Mouse (Mus musculus): ENCODE data around the gene Crlf1.

Crlf1 gene

DNA sequence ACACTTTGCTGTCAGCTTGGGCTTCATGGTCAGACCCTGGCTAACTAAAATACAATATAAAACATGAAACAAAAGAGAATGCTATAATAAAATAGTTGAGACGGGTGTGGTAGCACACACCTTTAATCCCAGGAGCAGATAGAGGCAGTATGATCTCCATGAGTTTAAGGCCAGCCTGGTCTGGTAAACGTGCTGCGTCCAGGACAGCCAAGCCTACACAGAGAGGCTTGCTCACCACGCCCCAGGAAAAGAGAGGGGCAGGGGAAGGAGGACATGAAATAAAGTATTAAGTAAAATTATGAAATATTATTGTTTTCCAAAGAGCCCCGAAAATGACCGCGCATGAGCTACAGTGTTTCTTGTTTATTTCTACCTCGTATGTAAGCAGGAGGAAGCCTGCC is 34.2 kb downstream of the Crlf1 start:
- no peak for DNase-seq

DNA sequence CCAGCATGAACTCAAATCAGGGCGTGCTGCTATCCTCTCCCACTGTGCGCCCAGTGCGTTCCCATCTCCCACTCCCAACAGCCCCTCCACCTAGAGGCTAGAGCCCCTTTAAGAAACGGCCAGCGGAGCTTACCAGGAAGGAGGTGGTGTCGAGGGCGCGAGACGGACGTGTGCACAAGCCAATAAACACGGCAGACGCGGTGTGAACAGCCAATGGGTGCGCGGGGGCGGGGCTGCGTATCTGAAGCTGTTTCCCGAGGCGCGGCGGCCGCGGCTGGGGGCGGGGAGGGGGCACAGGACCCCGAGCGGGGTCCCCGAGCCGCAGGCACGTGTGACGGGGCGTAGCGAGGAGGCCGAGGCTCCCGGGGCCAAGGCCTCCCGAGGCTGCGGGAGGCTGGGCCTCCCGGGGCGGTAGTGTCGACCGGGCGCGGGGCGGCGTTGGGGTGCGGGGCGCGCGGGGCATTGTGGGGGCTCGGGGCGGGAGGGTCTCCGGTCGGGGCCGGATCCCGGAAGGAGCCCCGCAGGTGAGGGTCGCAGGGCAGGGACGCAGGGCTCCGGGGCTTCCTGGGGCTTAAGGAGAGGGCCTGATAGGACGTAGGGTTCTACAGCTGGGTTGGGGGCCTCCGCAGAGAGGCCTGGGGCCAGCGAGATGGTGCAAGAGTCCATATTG is 34.7 kb downstream of the Crlf1 start, which contains the start of the genes Fkbp8 and Kxd1:
Gene Fkbp8, plus strand, starts transcription at position 213 of the 670 bp plus-strand sequence.
Gene Kxd1, minus strand, starts transcription at position 445 of the 670 bp plus-strand sequence.
- peak; percentile 98 for DNase-seq

DNA sequence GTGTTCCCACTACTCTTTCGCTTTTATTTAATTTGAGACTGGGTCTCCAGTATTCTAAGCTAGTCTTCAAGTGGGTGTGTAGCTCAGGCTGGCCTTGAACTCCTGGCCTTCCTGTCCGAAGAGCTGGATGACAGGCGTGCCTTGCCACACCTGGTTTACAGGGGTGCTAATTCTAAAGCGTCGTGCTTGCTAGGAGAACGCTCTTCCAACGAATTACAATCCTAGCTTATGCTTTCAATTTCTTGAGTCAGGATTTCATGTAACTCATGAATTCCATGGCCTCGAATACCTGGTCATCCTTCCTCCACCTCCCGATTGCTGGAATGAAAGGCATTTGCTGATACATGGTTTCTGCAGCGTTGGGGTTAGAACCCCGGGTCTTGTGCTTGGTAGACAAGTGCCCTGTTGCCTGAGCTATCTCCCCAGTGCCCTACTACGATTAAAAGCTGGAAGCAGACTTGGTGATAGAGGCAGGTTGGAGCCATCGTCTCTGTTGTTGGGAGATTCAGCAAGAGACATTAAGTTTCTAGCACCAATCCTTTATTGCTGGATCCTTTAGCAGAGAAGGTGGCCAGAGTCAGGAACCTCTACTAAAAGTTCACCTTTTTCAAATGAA is 35.3 kb downstream of the Crlf1 start:
- DNase-seq = no peak

DNA sequence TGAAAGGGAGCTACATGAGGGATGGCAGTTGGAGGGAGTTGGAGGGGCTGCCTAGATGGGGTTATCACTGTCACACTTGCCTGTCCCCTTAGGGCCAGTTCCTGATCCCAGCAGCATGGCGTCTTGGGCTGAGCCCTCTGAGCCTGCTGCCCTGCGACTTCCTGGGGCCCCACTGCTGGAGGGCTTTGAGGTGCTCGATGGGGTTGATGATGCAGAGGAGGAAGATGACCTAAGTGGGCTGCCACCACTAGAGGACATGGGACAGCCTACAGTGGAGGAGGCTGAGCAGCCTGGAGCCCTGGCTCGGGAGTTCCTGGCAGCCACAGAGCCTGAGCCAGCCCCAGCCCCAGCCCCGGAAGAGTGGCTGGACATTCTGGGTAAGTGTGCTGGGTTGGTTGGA is 36.3 kb downstream of the Crlf1 start:
- no peak for DNase-seq

DNA sequence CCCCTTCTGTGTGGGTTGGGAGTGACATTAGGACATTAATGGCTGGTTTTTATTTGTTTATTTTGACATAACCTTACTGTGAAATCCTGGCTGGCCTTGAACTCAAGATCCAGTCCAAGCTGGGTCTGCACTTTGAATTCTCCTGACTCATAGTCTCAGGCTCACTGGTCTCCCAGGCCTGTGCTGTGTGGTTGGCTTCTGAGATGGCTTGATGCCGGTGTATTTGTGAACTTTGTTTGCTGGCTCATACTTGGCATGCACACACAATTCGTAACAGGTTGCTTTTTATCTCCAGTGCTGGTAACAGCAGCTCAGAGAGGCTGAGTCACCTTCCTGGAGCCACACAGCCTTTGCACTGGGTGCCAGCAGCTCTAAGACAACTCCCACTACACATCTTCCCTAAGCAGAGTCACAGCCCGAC is 36.8 kb downstream of the Crlf1 start:
- DNase-seq = no peak

DNA sequence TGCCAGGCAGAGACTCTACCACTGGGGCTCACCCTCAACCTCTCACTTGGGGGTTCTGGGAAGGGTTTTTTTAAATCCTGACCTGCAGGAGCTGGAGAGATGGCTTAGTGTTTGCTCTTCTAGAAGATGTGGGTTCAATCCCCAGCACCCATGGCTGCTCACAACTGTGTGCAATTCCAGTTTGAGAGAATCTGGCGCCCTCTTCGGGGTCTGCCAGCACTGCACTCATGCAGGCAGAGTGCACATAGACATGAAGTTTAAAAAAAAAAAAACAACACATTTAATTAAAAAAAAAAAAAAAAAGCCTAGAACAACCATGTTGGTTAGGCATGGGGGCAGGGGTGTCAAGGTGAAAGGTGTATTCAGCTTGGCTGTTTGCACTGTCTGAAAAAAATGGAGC is 37.4 kb downstream of the Crlf1 start:
- no peak for DNase-seq

DNA sequence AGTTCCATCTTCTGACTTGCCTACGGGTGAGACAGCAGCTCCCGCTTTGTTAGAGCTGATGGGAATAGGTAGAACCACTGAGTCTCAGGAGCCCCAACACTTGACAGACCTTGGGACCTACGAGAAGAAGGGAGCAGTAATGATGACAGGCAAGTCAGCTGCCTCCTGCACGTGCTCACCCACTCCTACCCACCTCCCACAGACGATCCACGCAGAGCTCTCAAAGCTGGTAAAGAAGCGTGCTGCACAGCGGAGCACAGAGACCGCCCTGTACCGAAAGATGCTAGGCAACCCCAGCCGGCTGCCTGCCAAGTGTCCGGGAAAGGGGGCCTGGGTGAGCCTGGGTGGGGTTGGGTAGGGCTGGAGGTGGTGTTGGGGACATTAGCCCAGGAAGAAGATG is 41.3 kb downstream of the Crlf1 start:
- DNase-seq = no peak

DNA sequence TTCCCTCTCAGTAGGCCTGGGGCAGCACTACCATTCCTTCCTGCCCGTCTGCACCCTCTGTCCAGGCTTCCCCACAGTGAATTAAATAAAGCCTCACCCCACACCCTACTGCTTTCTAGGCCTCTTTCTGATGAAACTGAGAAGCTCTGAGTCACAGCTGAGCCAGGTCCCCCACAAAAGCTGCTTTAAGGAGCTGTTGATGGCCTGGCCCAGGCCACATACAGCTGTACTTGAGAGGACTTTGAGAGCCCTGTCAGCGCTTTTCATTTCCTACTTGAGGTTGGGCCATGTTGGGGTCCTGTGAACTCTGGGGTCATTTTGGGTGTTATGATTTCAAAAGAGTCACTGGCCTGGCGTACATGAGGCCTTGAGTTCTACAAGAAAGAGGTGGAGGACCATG is 42.3 kb downstream of the Crlf1 start:
- no peak for DNase-seq

DNA sequence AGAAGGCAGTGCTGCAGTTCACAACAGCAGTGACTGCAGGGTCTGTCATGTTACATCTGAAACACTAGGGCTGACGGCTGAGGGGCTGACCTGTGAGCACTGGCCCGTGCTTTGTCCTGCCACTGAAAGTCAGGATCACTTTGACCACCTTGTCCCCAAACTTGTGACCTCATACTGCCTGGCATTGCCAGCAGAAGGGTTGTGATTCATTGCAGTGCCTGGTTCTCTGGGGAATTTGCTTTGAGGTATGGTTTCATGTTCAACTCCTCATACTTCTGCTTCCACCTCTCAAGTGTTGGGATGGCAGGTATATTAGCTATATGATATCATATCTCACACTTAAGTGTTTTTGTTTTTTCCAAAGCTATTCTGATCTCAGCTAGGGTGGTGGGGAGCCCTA is 42.7 kb downstream of the Crlf1 start:
- DNase-seq = no peak

DNA sequence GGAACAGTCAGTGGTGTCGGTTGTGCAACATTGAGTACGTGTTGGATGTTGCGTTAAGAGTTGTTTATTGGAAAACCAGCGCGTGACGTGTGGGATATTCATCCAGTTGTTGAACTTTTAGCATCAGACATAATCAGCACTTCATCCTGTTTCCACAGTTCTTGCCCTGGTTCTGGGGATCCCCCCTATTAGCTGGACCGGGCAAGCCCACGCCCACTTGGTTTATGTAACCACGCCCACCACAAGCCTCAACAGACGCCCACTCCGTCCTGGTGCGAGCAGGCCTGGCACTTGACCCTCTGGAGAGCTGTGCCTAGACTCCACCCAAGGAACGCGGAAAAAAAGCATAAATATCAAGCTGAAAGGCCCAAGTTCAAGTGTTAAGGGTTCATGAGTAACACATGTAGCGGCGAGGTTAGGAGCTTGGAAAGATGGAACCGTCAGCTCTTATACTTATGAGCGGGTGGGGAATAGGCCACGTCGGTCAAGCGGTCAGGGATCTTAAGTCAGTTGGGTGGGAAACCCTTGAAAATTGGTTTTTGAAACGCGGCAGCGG is 45.1 kb downstream of the Crlf1 start:
- DNase-seq = peak; percentile 42

DNA sequence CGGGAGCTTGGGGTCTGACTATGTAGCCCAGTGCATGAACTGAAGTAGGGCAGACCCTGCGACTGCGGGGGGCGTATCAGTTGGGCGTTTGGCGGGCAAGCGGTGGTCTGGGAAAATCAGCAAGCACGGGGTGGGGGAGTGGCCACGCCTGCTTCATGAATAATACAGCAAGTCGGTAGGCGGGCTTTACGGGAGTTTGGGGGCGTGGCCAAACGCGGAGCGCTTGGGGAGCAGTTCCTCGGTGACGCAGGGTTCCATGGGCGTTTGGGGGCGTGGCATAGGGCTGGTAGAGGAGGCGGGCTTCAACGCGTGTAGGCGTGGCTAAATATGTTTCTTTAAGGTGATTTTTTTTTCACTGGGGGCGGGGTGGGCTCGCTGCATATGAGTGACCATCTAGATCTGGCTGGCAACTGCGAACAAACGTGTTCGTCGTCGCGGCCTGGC is 45.7 kb downstream of the Crlf1 start:
- DNase-seq = peak; percentile 100

DNA sequence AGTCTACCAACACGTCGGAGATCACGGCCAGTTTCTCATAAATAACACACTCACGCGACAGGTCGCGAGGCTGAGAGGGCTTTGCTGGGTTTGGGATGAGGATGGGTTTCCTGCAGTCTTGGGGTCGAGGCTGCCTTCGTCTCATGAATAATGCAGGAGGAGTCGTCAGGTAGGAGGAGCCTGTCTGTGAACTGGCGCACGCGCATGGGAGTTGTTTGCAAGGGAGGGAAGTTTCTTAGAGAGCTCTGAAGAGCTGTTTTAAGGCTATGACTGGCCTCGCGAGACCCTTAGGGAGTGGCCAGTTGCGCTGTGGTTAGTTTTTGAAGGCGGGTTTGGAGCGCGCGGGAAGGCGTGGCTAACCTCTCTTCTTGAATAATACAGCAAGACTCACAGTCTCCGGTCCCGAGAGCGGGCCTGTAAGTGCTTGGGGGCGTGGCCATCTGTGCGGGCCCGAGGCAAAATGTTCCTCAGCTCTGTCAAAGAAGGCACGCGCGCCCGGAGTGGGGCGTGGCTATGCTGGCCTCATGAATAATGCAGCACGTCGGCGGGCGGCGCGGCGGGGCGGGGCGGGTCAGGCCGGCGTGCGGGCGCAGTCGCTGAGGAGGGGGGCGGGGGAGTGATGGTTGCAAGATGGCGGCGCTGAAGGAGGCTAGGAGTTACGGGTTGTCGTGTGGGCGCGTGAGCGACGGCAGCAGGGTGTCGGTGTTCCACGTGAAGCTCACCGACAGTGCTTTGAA is 46.3 kb downstream of the Crlf1 start, which contains the start of gene Ell:
Gene Ell, plus strand, starts transcription at position 381 of the 737 bp plus-strand sequence.
- peak; percentile 99 for DNase-seq

DNA sequence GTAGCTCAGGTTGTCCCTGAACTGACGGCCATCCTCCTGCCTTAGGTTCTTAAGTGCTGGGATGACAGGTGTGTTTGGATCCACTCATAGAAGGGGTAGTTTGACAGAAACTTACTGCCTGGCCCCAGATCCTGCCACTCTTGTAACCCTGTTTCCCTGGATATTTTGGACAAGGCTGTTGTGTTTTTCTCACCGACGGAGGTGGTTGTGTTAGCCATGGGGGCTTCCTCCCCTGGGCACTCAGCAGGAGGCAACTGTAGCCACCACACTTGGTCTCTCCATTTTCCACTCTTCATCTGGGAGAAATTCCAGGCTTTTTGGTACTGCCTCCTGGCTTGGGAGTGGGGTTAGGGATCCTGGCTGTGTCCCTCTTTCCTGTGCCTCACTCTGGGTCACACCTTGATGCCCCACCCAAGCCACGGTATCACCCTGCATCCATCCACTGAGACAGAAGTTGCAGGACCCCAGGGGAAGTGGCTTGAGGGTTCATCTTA is 47.1 kb downstream of the Crlf1 start:
- DNase-seq = no peak

DNA sequence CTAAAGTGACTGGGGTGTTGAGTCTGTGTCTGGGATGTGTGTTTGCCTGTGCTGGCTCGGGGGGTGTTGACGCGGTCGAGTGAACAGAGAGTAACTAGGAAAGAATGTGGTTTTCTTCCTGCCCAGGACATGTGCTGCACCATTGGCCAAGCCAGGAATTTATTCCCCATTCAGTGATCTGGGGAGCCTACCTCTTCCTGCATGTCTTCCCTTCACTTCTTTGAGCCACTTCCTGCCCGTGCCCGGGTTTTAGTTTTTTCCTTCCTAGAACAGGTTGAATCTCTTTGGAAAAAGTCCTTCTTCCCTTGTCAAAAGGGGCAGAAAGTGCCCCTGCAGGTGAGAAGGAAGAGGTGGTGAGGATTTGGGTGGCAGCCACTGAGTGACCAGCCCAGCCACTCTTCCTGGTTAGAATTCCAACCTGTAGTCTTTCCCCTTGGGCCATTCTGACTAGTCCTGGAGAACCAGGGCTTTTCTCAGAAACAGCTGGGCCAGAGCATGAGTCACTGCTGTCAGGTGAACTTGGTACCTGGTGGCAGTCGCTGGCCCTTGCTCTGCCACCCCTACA is 47.6 kb downstream of the Crlf1 start:
- DNase-seq = no peak

DNA sequence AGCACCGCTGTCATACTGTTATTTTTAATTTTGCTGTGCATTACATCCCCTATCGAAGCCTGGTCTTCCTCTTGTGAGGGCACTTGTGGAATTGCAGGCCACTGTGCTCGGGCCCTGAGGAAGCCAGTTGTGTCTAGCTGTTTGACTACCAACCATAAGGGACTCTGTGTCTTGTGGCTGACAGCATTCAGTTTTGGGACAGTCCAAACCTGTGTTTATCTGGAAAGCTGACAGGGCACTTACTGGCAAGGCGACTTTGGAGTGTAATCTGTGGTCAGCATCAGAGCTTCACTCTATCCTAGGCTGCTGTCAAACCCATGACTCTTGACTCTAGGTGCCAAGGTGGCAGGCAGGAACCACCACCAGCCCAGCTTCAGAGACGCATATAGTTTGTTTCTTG is 48.1 kb downstream of the Crlf1 start:
- DNase-seq = no peak

DNA sequence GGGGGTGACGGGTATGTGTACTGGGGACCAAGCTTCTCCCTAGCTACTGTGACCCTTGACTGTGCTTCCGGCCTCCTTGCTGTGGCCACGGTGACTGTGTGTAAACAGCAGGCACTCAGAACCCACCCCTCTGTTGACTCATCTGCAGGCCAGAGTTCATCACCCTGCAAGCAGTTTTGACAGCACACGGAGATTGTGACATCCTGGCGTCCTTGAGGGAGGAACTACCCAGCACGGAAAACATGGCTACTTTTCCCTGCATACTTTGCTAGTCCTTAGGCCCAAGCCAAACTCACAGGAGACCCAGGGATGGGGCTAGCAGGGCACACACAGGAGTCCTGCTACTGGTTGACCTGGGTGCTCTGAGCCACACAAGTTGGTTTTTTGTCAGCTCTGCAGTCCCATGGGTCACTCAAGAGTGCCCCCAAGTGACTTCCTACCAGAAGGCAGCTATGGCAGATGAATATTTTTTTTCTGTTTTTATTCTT is 51.3 kb downstream of the Crlf1 start:
- DNase-seq = no peak

DNA sequence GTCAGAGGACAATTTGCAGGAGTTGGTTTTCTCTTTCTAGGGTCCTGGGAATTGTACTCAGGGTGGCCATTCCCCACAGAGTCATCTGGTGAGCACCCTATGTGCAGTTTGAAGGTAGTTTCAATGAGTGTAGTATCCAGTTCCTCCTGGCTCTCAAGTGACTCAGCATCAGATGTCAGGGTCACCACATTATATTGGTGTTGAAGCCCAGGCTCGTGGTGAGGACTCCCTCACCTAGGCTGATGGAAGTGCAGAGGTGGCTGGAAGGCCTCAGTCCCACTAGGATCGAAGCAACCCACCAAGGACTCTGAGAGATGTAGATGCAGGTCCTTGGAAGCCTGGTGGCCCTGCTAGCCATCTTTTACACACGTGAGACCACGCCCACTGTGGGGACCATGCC is 53.5 kb downstream of the Crlf1 start:
- DNase-seq = no peak

DNA sequence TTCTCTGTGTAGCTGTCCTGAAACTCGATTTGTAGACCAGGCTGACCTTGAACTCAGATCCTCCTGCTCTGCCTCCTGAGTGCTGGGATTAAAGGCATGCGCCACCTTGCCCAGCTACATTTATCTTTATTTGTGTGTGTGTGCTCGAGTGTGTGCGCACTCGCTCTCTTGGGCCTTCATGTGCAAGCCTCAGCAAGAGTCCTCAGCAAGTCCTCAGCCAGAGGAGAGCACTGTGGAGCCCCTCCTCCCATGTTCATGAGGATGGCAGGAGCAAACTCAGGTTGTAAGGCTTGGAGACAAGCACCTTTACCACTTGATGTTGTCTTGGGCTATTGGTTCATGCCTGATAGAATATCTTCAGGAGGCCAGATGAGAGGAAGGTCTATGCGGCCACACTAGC is 54.8 kb downstream of the Crlf1 start:
- DNase-seq = no peak

DNA sequence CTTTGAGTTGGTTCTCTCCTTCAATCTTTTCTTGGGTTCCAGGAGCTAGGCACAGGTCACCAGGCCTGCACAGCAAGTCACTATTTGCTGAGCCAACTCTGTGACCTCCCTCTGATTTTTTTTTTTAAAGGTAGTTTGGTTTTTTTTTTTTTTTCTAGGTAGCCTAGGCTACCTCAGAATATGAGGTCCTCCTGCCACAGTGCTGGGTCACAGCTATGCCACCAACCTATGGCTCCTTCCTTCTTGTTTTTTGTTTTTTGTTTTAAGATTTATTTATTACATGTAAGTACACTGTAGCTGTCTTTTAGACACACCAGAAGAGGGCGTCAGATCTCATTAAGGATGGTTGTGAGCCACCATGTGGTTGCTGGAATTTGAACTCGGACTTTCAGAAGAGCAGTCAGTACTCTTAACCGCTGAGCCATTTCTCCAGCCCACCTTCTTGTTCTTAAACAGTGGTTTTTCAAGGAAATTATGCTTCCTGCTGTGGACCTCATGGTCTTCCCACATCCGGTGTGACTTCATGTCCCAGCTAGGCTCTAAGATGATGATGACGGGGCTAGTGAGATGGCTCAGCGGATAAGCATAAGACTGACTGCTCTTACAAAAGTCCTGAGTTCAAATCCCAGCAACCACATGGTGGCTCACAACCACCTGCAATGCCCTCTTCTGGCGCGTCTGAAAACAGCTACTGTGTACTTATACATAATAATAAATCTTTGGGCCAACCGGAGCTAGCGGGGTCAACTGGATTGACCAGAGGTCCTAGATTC is 56.6 kb downstream of the Crlf1 start:
- DNase-seq = no peak

DNA sequence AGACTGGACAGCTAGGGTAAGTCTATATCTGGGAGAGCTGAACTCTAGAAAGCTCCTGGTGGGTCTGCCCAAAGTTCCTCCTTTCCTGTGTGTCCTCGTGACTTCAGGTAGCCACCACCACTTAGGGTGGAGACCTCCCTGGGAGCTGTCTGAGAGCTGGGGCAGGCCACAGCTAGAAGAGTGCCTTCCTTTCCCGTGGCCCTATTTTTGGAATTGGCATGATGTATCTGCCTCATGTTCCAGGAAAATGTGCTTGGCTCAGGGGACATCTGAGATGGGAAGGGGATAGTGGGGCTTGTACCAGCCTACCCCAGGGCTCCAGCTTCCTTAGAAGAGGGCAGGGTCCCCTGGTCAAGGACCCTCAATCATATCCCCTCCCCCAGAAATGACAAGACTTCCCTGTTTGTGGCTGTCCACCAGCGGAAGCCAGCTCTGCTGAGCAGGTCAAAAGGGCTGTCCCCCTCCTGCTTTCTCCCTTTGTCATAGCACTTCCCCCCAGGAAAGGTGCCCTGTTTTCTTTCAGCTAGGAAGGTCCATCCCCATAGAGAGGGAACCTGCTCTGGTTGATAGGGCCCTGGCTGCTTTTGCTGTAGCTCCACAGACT is 58.7 kb downstream of the Crlf1 start:
- no peak for DNase-seq

DNA sequence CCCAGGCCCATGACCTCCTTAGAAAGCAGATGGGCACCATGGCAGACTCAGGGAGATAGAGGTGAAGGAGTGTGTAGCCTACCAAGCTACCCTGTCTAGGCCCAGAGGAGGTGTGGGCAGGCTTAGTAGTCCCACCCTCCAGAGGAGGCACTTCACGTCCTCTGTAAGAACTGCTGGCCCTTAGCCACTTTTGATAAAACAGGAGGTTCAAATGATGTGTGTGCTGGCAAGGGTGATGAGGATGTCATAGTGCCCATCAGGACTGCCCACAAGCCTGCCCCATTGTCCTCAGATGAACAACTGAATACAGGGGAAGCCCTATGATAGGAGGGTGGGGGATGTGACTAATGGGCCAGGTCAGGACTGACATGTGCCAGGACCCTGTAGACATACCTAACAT is 59.9 kb downstream of the Crlf1 start:
- DNase-seq = no peak
